Mouse (Mus musculus) megakaryocyte-erythroid progenitor cell, adult 5 weeks (primary cell): ENCODE results near the gene Tmod4. TPM values are rescaled to one million over a fixed set of nuclear protein-coding genes. Genes with fewer than 3 reads are reported as not detected.

Source experiments
- polyA plus RNA-seq: library from polyadenylated mRNA; stranded (reverse); fragments of >175 nt; gene quantifications from 2 replicates; pipeline ENCODE4 v1.2.3, GENCODE M21; 2012

Tmod4 gene
- polyA plus RNA-seq: not detected in 2 replicates

DNA sequence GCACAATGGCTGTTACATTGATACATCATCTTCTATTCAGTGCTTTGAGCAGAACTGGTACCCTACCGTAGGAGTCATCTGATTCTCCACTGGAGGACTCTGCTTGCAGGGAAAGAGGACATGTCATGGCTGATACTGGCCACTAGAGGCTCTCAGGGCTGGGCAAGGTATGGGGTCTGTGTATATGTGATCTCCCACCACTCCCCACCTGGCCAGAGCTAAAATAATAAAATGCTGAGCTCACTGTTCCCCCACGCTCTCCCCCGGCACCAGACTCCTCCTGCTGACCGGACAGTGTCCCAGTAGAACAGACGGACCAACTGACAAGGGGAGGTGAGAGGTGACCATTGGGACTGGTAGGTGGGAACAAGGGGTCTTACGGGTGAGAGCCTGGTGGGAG is at the start of gene Tmod4:
Tmod4 (plus strand) TSS at position 231 of the 400 bp plus-strand sequence.

DNA sequence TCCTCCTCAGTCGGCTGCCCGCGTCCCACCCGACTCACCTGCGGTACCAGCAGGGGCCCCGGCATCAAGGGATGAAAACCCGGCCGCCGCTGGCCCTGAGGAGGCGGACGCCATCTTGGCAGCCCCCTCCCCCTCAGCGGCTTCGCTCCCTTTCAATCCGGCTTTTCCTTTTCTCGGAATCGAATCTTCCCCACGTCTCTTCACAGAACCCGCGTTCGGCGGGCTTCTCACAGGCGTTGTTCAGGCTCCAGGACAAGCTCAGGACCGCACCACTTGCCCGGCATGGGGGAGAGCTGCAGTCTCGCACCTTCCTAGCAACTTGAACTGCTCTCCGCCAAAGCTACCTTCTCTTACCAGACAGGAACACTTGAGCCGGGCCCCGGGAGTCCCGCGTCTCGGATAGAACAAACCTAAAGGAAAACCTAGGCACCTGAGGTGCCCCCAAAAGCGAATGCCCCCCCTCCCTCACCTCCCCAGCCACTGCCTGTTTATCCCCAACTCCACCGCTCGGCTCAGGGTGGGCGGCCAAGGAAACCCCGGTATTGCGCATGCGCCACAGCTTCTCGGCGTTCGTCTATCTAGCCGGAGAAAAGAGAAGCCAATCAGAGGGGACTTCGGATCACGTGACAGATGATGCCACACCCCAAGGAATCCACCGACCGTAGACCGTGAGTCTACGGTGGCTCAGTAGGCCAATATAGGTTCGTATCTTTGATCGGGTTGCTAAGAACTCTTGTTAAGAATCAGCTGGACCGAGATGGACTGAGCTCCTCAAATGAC is 17.7 kb upstream of the Tmod4 start, which contains the start of gene Pip5k1a:
Pip5k1a (minus strand) TSS at position 593 of the 780 bp plus-strand sequence.

DNA sequence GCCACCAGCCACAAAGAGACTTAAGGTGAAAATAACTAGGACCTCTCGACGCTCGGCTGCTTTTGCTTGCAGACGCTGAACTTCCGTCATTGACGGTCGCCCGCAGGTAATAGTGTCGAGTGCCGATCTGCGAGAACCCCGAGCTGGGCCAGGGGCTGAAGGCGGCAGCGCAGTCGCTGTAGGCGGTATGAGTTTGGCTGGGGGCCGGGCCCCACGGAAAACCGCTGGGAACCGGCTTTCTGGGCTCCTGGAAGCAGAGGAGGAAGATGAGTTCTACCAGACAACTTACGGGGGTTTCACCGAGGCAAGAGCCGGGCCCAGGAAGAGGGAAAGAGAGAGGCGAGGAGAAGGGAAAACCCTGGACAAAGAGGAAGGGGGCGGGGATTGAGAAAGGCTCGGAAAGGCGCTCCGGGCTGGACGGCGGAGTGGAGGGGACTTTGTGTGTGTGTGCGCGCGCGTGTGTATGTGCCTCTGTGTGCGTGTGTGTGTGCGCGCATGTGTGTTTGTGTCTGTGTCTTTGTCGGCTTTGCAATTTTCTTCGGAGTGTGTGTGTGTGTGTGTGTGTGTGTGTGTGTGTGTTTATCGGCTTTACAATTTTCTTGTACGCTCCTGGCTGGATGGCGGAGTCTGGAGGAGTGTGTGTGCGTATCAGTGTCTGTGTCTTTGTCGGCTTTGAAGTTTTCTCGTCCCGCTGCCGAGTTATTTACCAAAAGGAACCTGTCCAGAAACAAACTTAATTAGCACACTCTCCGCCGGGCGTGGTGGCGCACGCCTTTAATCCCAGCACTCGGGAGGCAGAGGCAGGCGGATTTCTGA is 13.2 kb upstream of the Tmod4 start, which contains the start of gene Vps72:
Vps72 (plus strand) TSS at position 112 of the 816 bp plus-strand sequence.

GRCm38 (mm10) chr3:95133680-95134101 is 9.4 kb downstream of the Tmod4 start, which contains the start of the genes Scnm1 and Lysmd1:
Gene Scnm1, minus strand, starts transcription at chr3:95134011.
Gene Lysmd1, plus strand, starts transcription at chr3:95134088.

GRCm38 (mm10) chr3:95141952-95142616 is 17.8 kb downstream of the Tmod4 start, which contains the start of gene Tnfaip8l2:
Gene Tnfaip8l2, minus strand, starts transcription at chr3:95142360.

GRCm38 (mm10) chr3:95159987-95160963 is 36.0 kb downstream of the Tmod4 start, which contains the start of gene Sema6c:
Gene Sema6c, plus strand, starts transcription at chr3:95160457.

Other genes with a start within 250 kb of the Tmod4 start
- gene Psmb4, start 237.5 kb upstream of the Tmod4 start, polyA plus RNA-seq: 151 and 173 TPM in 2 replicates
- 19.5 and 20.8 TPM in 2 replicates for gene Selenbp1, start 191.4 kb upstream of the Tmod4 start, polyA plus RNA-seq
- gene Rfx5, start 170.4 kb upstream of the Tmod4 start, polyA plus RNA-seq: 15.7 and 16.9 TPM in 2 replicates
- 7.3 and 7.5 TPM in 2 replicates for gene Pi4kb, start 149.7 kb upstream of the Tmod4 start, polyA plus RNA-seq
- gene Zfp687, start 109.0 kb upstream of the Tmod4 start, polyA plus RNA-seq: 34.9 and 36.5 TPM in 2 replicates
- 95.3 and 114 TPM in 2 replicates for gene Psmd4, start 81.9 kb upstream of the Tmod4 start, polyA plus RNA-seq
- 15.0 and 24.5 TPM in 2 replicates for gene Pip5k1a, start 17.5 kb upstream of the Tmod4 start, polyA plus RNA-seq
- gene Vps72, start 13.5 kb upstream of the Tmod4 start, polyA plus RNA-seq: 224 and 237 TPM in 2 replicates
- 6.1 and 9.0 TPM in 2 replicates for gene Scnm1, start 9.5 kb downstream of the Tmod4 start, polyA plus RNA-seq
- gene Lysmd1, start 9.6 kb downstream of the Tmod4 start, polyA plus RNA-seq: 3.8 and 4.7 TPM in 2 replicates
- gene Tnfaip8l2, start 17.9 kb downstream of the Tmod4 start, polyA plus RNA-seq: 10.5 and 16.0 TPM in 2 replicates
- gene Sema6c, start 36.0 kb downstream of the Tmod4 start, polyA plus RNA-seq: 6.5 and 7.1 TPM in 2 replicates
- 2.2 and 2.7 TPM in 2 replicates for gene Gabpb2, start 93.4 kb downstream of the Tmod4 start, polyA plus RNA-seq
- gene Cdc42se1, start 104.3 kb downstream of the Tmod4 start, polyA plus RNA-seq: 138 and 173 TPM in 2 replicates
- gene Mllt11, start 107.7 kb downstream of the Tmod4 start, polyA plus RNA-seq: 3.4 and 4.4 TPM in 2 replicates
- 3.4 TPM in 2 replicates for gene Gm128, start 117.1 kb downstream of the Tmod4 start, polyA plus RNA-seq
- gene Bnipl, start 126.7 kb downstream of the Tmod4 start, polyA plus RNA-seq: 0.34 TPM in 1 of 2 replicates, not detected in the other
- 118 and 120 TPM in 2 replicates for gene Mindy1, start 156.9 kb downstream of the Tmod4 start, polyA plus RNA-seq
- 2.8 and 3.0 TPM in 2 replicates for gene Prune1, start 157.6 kb downstream of the Tmod4 start, polyA plus RNA-seq
- gene Anxa9, start 182.7 kb downstream of the Tmod4 start, polyA plus RNA-seq: 2.0 and 2.2 TPM in 2 replicates
- gene Cers2, start 190.3 kb downstream of the Tmod4 start, polyA plus RNA-seq: 352 and 417 TPM in 2 replicates
- 12.8 and 14.9 TPM in 2 replicates for gene Setdb1, start 232.7 kb downstream of the Tmod4 start, polyA plus RNA-seq